Mouse (Mus musculus) c-Kit-positive CD71-positive TER-119-positive erythroid progenitor cells, embryonic 14.5 days (primary cell): ENCODE data around the gene Mstn.

Experiments
- DNase-seq: peaks from one replicate; pipeline ENCODE4 v3.0.0-alpha.2; 2013; ENCODE audit warnings: low spot score

The Mstn gene

GRCm38 (mm10) chr1:53061340-53061739 is at the start of gene Mstn:
Gene Mstn (plus strand): TSS chr1:53061640.
- DNase-seq, result no peak

GRCm38 (mm10) chr1:53014716-53015115 is 46.7 kb upstream of the Mstn start:
- DNase-seq, result no peak

- DNase-seq, result no peak
These were observed 45.8 kb upstream of the Mstn start for GRCm38 (mm10) chr1:53015606-53016005.

GRCm38 (mm10) chr1:53018746-53019505 is 42.5 kb upstream of the Mstn start:
- no peak for DNase-seq

GRCm38 (mm10) chr1:53020079-53020478 is 41.4 kb upstream of the Mstn start, which contains the start of gene 1700019D03Rik:
Gene 1700019D03Rik (minus strand): TSS chr1:53020179.
- no peak for DNase-seq

- no peak for DNase-seq
These were observed 28.9 kb upstream of the Mstn start for GRCm38 (mm10) chr1:53032550-53032949.

- DNase-seq, result no peak
These were observed 24.0 kb upstream of the Mstn start for GRCm38 (mm10) chr1:53037443-53037871.

- no peak for DNase-seq
These were observed 11.5 kb upstream of the Mstn start for GRCm38 (mm10) chr1:53049763-53050427.

- DNase-seq, result peak; percentile 42
These were observed 8.1 kb upstream of the Mstn start for GRCm38 (mm10) chr1:53053087-53054022.

GRCm38 (mm10) chr1:53059106-53059505 is 2.3 kb upstream of the Mstn start:
- DNase-seq, result no peak

GRCm38 (mm10) chr1:53060499-53060898 is 941 bp upstream of the Mstn start:
- DNase-seq, result no peak

GRCm38 (mm10) chr1:53061871-53062608 is 600 bp downstream of the Mstn start:
- DNase-seq, result no peak

- DNase-seq, result no peak
These were observed 2.5 kb downstream of the Mstn start for GRCm38 (mm10) chr1:53063921-53064320.

- DNase-seq, result no peak
These were observed 8.5 kb downstream of the Mstn start for GRCm38 (mm10) chr1:53069726-53070514.

- DNase-seq, result no peak
These were observed 9.3 kb downstream of the Mstn start for GRCm38 (mm10) chr1:53070664-53071175.

GRCm38 (mm10) chr1:53076656-53077055 is 15.2 kb downstream of the Mstn start:
- DNase-seq, result no peak

GRCm38 (mm10) chr1:53079876-53080275 is 18.4 kb downstream of the Mstn start:
- DNase-seq, result no peak

GRCm38 (mm10) chr1:53080603-53081002 is 19.2 kb downstream of the Mstn start:
- no peak for DNase-seq

- no peak for DNase-seq
These were observed 23.8 kb downstream of the Mstn start for GRCm38 (mm10) chr1:53085256-53085655.

GRCm38 (mm10) chr1:53085991-53086390 is 24.6 kb downstream of the Mstn start:
- DNase-seq, result no peak

- no peak for DNase-seq
These were observed 31.7 kb downstream of the Mstn start for GRCm38 (mm10) chr1:53093180-53093579.
